Mouse (Mus musculus) stomach, postnatal 0 days (tissue): Measurements from ENCODE around the gene Ifna11. TPM values are rescaled to one million over a fixed set of nuclear protein-coding genes. Genes with fewer than 3 reads are reported as not detected.
"Not testable (repeated sequence)": the region's sequence is repeated elsewhere in the genome, so short reads cannot be mapped to it uniquely, and the experiment has no call there.

Experiments
- ATAC-seq: fragments of 200-750 bp; cut with Nextera tagmentation; 2 replicates; pipeline ENCODE4 v1.8.0; 2017; ENCODE audit not compliant: low FRiP score, low TSS enrichment
- DNase-seq: peaks from one replicate; pipeline ENCODE4 v3.0.0-alpha.2; 2016; ENCODE audit warnings: low spot score
- H3K27ac ChIP-seq: fragments of 300-500 bp; sonication (generic); replicated peaks from 2 replicates; pipeline ENCODE4 v1.5.1; 2014; ENCODE audit warnings: mild to moderate bottlenecking, control low read depth
- H3K27me3 ChIP-seq: fragments of 300-500 bp; sonication (generic); 2 replicates; pipeline ENCODE4 v1.6.1; 2014; ENCODE audit warnings: low read length; ENCODE audit not compliant: control insufficient read depth, insufficient read depth
- H3K36me3 ChIP-seq: fragments of 300-500 bp; sonication (generic); 2 replicates; pipeline ENCODE4 v1.6.1; 2014; ENCODE audit warnings: low read length, mixed read lengths; ENCODE audit not compliant: control insufficient read depth, insufficient read depth
- H3K4me1 ChIP-seq: fragments of 300-500 bp; sonication (generic); replicated peaks from 2 replicates; pipeline ENCODE4 v1.6.1; 2014; ENCODE audit warnings: antibody characterized with exemption; ENCODE audit not compliant: control insufficient read depth, insufficient read depth
- H3K4me2 ChIP-seq: fragments of 300-500 bp; sonication (generic); replicated peaks from 2 replicates; pipeline ENCODE4 v1.6.1; 2014; ENCODE audit warnings: low read depth, mild to moderate bottlenecking, control low read depth, moderate library complexity
- H3K4me3 ChIP-seq: fragments of 300-500 bp; sonication (generic); 2 replicates; pipeline ENCODE4 v1.5.1; 2014; ENCODE audit warnings: low read depth, low read length, control low read depth
- H3K9ac ChIP-seq: fragments of 300-500 bp; sonication (generic); 2 replicates; pipeline ENCODE4 v1.6.1; 2014; ENCODE audit warnings: mild to moderate bottlenecking, low read length, control low read depth, mixed read lengths
- H3K9me3 ChIP-seq: fragments of 300-500 bp; sonication (generic); 2 replicates; pipeline ENCODE4 v1.6.1; 2016; ENCODE audit warnings: low read length; ENCODE audit not compliant: control insufficient read depth
- CTCF ChIP-seq: IDR thresholded peaks from 2 replicates; pipeline ENCODE4 v1.5.1; 2016; ENCODE audit warnings: antibody characterized with exemption, low read depth, mild to moderate bottlenecking, moderate library complexity
- WGBS: fragments of 180-500 bp; shearing (Covaris S2); extraction: QIAGEN DNeasy Blood & Tissue Kit; methylation state at CpG from one replicate; pipeline ENCODE4 v1.1.7; 2014; 5-methylcytosine and 5-hydroxymethylcytosine counted together
- polyA plus RNA-seq: library from polyadenylated mRNA; unstranded; fragments of >200 nt; fragmentation: Nextera tagmentation; extraction: Ambion mirVana; gene quantifications from 2 replicates; pipeline ENCODE4 v1.2.1, GENCODE M21; 2015

Gene Ifna11
- polyA plus RNA-seq, 1 experiment from 2014 or later = not detected

GRCm38 (mm10) chr4:88782335-88782734 lies 37.4 kb upstream of the Ifna11 start:
- H3K27me3 ChIP-seq, H3K9ac ChIP-seq, H3K9me3 ChIP-seq, ATAC-seq, DNase-seq, H3K4me1 ChIP-seq, H3K4me3 ChIP-seq, H3K36me3 ChIP-seq, H3K27ac ChIP-seq: not testable (repeated sequence)
- peak; percentile 36 for TF ChIP-seq CTCF
- H3K4me2 ChIP-seq = 0 out of 2 replicates have a peak overlapping the region, but pooled peaks have one; percentile 29
- WGBS = no CpG with 5 or more reads among the region's 31 CpGs

GRCm38 (mm10) chr4:88785409-88785808 lies 34.4 kb upstream of the Ifna11 start, which contains the start of gene Gm13276:
Gm13276 (plus strand) TSS chr4:88785709.
- H3K36me3 ChIP-seq, DNase-seq, H3K9ac ChIP-seq, H3K4me2 ChIP-seq, ATAC-seq, H3K27ac ChIP-seq, H3K4me3 ChIP-seq, H3K27me3 ChIP-seq, H3K4me1 ChIP-seq, H3K9me3 ChIP-seq: not testable (repeated sequence)
- WGBS = no CpG with 5 or more reads among the region's 27 CpGs

GRCm38 (mm10) chr4:88788402-88788801 lies 31.4 kb upstream of the Ifna11 start, which contains the start of gene Gm13277:
Gm13277 (plus strand) TSS chr4:88788632.
- H3K4me3 ChIP-seq, H3K9ac ChIP-seq, H3K4me1 ChIP-seq, H3K36me3 ChIP-seq, H3K27ac ChIP-seq, ATAC-seq, H3K4me2 ChIP-seq, H3K27me3 ChIP-seq, H3K9me3 ChIP-seq, DNase-seq: not testable (repeated sequence)
- WGBS = 0% methylated on average over 1 of the region's 28 CpGs
- peak; percentile 59 for TF ChIP-seq CTCF

GRCm38 (mm10) chr4:88791250-88791649 lies 28.5 kb upstream of the Ifna11 start, which contains the start of gene Gm13278:
Gm13278 (plus strand) TSS chr4:88791550.
- DNase-seq, H3K4me1 ChIP-seq, H3K4me3 ChIP-seq, H3K36me3 ChIP-seq, H3K9ac ChIP-seq, ATAC-seq, H3K27me3 ChIP-seq, H3K27ac ChIP-seq, H3K4me2 ChIP-seq, H3K9me3 ChIP-seq: not testable (repeated sequence)
- no CpG with 5 or more reads among the region's 28 CpGs for whole genome bisulfite sequencing

- not testable (repeated sequence) for H3K9me3 ChIP-seq, H3K27me3 ChIP-seq, DNase-seq, ATAC-seq, H3K36me3 ChIP-seq, H3K4me3 ChIP-seq, H3K4me2 ChIP-seq, H3K4me1 ChIP-seq, H3K9ac ChIP-seq, H3K27ac ChIP-seq
- peak; percentile 47 for TF ChIP-seq CTCF
- WGBS = 0% methylated on average over 7 of the region's 52 CpGs
These were observed 25.7 kb upstream of the Ifna11 start, which contains the start of gene Gm13275 for GRCm38 (mm10) chr4:88793936-88794675. Gm13275 (plus strand) TSS chr4:88794487.

- H3K9me3 ChIP-seq, H3K36me3 ChIP-seq, H3K4me2 ChIP-seq, DNase-seq, H3K27me3 ChIP-seq, H3K27ac ChIP-seq, H3K4me1 ChIP-seq, ATAC-seq, H3K4me3 ChIP-seq, H3K9ac ChIP-seq: not testable (repeated sequence)
- WGBS = no CpG with 5 or more reads among the region's 28 CpGs
These were observed 22.7 kb upstream of the Ifna11 start, which contains the start of gene Gm13279 for GRCm38 (mm10) chr4:88797097-88797496. Gm13279 (plus strand) TSS chr4:88797397.

- not testable (repeated sequence) for H3K27me3 ChIP-seq, DNase-seq, H3K9me3 ChIP-seq, H3K4me2 ChIP-seq, H3K4me1 ChIP-seq, H3K4me3 ChIP-seq, H3K9ac ChIP-seq, H3K27ac ChIP-seq, H3K36me3 ChIP-seq, ATAC-seq
- WGBS = 21% methylated on average over 2 of the region's 7 CpGs
These were observed 20.4 kb upstream of the Ifna11 start, which contains the start of gene Gm13285 for GRCm38 (mm10) chr4:88799365-88799764. Gm13285 (plus strand) TSS chr4:88799665.

- H3K27me3 ChIP-seq, H3K4me1 ChIP-seq, ATAC-seq, H3K27ac ChIP-seq, H3K4me2 ChIP-seq, H3K36me3 ChIP-seq, H3K4me3 ChIP-seq, H3K9ac ChIP-seq, H3K9me3 ChIP-seq, DNase-seq: not testable (repeated sequence)
- WGBS = no CpG with 5 or more reads among the region's 29 CpGs
These were observed 16.8 kb upstream of the Ifna11 start, which contains the start of gene Gm13287 for GRCm38 (mm10) chr4:88802954-88803353. Gm13287 (plus strand) TSS chr4:88803254.

- not testable (repeated sequence) for H3K4me3 ChIP-seq, H3K36me3 ChIP-seq, H3K4me1 ChIP-seq, H3K4me2 ChIP-seq, H3K27ac ChIP-seq, ATAC-seq, H3K27me3 ChIP-seq, H3K9me3 ChIP-seq, DNase-seq, H3K9ac ChIP-seq
- WGBS = no CpG with 5 or more reads among the region's 8 CpGs
These were observed 14.5 kb upstream of the Ifna11 start, which contains the start of gene Gm13288 for GRCm38 (mm10) chr4:88805231-88805630. Gm13288 (plus strand) TSS chr4:88805531.
